Mouse (Mus musculus) brown adipose tissue, adult 24 weeks (tissue): ENCODE data around the gene B3galnt1. TPM values are rescaled to one million over a fixed set of nuclear protein-coding genes. Genes with fewer than 3 reads are reported as not detected.

ENCODE experiments used
- H3K27ac ChIP-seq: fragments of 200-500 bp; replicated peaks from 2 replicates; pipeline ENCODE4 v1.5.1; 2012; ENCODE audit warnings: low read depth, mild to moderate bottlenecking, low read length
- H3K4me1 ChIP-seq: fragments of 200-500 bp; 2 replicates; pipeline ENCODE4 v1.6.1; 2012; ENCODE audit warnings: low read length, mixed read lengths; ENCODE audit not compliant: control insufficient read depth, insufficient read depth, insufficient read length
- H3K4me3 ChIP-seq: fragments of 200-500 bp; 2 replicates; pipeline ENCODE4 v1.5.1; 2012; ENCODE audit warnings: low read depth, mild to moderate bottlenecking, low read length, moderate library complexity; ENCODE audit not compliant: insufficient read depth
- polyA plus RNA-seq: library from polyadenylated mRNA; stranded (reverse); fragments of >200 nt; gene quantifications from 2 replicates; pipeline ENCODE4 v1.2.4, GENCODE M21; 2012; ENCODE audit not compliant: missing spikeins, insufficient read depth, insufficient read length

B3galnt1 gene
- polyA plus RNA-seq, 1 experiment, result 8.8 TPM

DNA sequence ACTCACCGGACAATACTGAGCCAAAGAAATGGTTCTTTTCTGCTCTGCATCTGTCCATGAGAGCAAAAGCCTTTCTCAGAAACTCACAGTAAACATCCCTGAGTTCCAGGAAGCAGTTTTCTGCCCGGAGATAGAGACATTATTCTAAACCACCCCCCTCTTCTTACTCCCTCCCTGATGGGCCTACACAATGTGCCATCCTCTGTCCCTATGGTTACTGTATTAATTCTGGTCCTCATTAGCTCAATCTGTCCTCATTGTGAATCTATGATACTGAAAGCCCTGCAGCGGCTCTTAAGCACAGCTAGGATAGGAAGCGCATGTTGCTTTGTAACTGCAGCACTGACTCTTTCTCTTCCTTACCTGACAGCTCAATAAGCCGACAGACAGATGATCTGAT is 53.7 kb downstream of the B3galnt1 start:
- Histone ChIP-seq H3K4me1 (peaks cover 3% of the 10 kb centered on the region), H3K27ac (no peak overlapping the region)

DNA sequence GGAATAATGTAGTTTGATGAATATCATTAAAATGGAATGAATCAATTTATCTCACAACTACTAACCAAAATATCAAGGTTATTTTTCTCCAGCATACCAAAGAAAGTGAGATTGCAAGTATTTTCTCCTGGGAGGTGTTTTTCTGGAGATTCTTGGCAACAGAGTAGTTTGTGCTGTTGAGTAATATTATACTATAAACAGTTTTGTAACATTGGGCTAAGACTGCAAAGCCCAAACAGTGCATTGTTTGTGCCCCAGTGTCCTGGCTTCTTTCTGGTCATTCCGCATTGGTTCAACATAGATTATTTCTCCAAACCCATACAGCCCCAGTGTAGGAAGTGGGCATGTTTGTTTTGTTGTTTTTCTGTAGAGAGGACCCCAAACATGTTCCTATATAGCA is 55.0 kb downstream of the B3galnt1 start:
- Histone ChIP-seq H3K4me3 (no peak overlapping the region), H3K27ac (no peak overlapping the region), H3K4me1 (peaks cover 3% of the 10 kb centered on the region)

More for the DNA sequence above, 53.7 kb downstream of the B3galnt1 start:
- no peak overlapping the region for H3K4me3 ChIP-seq

DNA sequence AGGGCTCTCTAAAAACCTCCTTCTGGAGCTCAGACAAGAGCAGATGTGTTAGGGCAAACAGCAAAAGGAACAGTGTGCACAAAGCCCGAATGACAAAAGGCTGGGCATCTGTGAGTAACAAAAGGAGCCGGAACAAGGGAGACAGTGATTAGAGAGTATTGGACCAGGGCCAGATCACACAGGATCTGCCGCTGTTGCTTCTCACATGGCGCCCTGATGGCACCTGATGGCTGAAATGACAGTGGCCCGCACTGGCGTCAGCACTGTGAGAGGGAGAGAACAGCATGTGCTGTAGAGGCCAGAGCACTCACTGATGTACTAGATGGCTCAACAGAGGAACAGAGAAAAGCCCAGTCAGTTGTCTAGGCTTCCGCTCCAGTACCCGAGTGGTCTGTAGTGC is 55.8 kb downstream of the B3galnt1 start:
- Histone ChIP-seq H3K27ac (no peak overlapping the region), H3K4me1 (peaks cover 3% of the 10 kb centered on the region)

DNA sequence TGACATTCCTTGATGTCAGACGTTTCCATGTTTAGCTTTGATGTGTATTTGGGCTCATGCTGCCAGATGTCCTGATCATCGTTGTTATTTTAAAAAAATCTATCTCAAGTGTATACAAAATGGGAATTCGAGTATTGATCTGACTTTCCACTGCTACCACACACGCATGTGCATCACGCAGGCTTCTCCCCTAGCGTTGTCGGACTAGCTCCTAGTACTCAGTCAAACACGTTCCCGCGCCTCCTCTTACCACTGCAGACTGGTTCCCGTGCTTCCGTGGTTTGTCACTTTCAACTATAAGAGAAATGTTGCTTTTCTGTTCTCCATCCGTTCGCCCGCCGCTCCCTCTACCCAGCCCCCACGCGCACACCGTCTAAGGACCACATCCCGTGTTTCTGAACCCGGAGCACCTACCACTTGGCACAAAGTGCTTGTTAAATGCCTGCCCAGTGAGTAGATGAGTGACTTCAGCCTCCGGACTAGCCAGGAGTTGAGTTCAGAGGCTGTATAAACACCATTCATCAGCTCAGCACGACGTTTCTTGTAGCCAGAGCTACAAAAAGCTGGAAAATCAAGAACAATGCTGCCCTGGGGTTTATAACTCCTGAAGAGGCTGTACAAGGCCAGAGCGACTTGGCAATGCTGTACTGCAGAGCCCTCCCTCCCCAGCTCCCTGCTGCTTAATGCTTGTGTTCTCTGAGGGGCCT is 62.7 kb downstream of the B3galnt1 start:
- Histone ChIP-seq H3K4me1 (no peaks in the 10 kb centered on the region), H3K27ac (no peak overlapping the region), H3K4me3 (no peak overlapping the region)

More for the DNA sequence above, 55.8 kb downstream of the B3galnt1 start:
- H3K4me3 ChIP-seq, result no peak overlapping the region

DNA sequence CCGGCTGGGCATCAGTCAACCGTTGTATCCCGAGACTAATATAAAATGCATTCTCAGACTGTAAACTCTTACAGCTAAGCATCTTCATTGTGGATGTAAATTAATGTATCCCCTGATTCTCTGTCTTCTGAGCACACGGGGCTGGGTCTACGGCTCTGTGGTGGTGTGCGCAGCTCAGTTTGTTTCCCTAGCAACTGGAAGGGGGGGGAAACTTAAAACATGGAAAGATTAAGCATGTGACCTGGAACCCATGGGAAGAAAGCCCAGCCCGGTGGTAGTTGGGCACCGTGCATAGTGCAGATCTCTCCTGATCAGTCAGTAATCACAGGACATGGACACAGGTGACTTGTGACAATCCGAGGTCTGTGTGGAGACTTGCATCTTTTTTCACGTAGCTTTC is 63.3 kb downstream of the B3galnt1 start:
- H3K4me1 ChIP-seq, result no peaks in the 10 kb centered on the region
- H3K27ac ChIP-seq, result no peak overlapping the region
- no peak overlapping the region for H3K4me3 ChIP-seq

DNA sequence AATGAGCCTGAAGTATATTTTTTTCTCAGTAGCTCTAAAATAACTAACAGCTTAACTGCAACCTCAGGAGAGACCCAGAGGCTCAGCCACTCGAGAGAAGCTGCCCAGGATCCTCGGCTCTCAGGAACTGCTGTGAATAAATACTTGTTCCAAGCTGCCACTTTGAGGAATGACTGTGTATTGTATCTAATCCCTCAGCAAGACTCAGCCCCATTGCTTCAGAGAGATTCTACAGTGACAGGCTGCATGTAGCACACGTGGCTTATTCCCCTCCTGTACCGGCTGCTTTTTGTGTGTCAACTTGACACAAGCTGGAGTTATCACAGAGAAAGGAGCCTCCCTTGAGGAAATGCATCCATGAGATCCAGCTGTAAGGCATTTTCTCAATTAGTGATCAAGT is 66.1 kb downstream of the B3galnt1 start:
- Histone ChIP-seq H3K4me1 (no peaks in the 10 kb centered on the region), H3K4me3 (no peak overlapping the region), H3K27ac (no peak overlapping the region)

DNA sequence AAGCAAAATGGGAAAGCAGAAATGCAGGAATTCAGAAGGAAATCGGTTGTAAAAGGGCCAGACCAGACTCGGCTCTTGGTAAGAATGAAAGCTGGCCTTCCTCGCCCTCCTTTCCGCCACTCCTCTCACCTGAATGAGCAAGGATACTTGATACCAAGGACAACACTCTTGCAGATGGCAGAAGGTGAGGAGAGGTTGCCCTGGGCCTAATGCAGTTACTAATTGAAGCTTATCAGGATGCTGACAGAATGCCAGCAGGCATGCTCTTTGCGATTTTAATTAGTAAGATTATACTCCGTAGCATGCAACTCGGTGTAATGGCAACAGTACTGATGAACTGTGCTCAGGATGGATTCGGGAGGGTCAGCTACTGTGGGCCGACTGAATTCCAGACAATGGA is 67.2 kb downstream of the B3galnt1 start:
- no peak overlapping the region for H3K4me3 ChIP-seq
- H3K4me1 ChIP-seq, result no peaks in the 10 kb centered on the region
- no peak overlapping the region for H3K27ac ChIP-seq

DNA sequence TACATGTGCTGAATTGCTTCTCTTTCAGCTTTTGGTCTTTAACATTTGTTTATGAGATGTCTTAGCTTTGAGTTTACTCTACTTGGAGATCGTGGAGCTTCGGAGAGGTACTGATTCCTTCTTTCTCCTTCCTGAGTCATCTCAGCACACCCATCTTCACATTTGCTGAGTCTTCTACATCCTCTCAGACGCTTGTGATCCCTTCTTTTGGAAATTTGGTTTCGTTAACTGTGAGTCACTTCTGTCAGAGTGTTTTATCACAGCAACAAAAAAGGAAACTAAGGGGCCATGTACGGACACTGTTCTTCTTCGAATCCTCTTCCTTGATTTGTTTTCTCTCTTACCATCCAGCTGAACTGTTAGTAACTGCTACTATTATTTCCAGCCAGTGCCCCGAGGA is 69.2 kb downstream of the B3galnt1 start:
- H3K4me3 ChIP-seq, result no peak overlapping the region

DNA sequence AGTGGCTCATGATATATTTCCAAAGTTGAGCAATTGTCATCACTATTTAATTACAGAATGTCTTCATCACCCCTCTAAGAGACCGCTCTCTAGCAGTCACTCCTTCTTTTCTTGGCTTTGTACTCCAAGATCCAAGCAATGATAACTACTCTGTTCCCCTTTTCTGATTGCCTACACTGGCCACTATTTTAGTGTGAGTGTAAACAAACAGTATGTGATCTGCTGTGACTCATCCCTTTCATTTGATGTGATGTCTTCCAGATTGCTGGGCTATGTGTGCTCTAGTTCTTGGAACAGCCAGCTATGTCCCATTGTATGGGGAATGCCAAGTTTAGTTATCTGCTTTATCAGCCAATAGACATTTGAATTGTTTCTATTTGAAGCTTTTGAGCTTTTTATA is 71.4 kb downstream of the B3galnt1 start:
- H3K4me1 ChIP-seq, result peaks cover 5% of the 10 kb centered on the region
- H3K4me3 ChIP-seq, result no peak overlapping the region
- H3K27ac ChIP-seq, result no peak overlapping the region

More for the DNA sequence above, 69.2 kb downstream of the B3galnt1 start:
- Histone ChIP-seq H3K4me1 (peaks cover 3% of the 10 kb centered on the region), H3K27ac (no peak overlapping the region)

DNA sequence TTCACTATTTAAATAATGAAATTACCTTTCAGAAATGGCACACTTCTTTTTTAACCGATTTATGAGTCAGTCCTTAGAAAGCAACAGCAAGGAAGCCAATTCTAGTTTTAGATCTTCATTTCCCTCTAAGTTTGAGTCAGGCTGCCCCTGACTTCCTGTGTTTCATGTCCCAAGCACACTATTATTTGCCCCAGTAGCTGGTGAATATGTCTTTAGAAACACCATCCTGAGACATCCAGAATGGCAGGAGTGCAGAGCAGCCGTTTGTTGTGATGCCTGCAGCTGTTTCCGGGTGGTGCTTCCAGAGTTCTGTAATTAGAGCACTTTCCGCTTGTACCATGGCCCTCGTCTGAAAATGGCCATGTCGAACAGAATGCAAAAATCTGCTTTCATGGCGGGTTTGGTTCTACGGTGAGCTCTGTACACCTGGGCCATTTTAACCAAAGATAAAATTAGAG is 73.7 kb downstream of the B3galnt1 start:
- peaks cover 5% of the 10 kb centered on the region for H3K4me1 ChIP-seq
- no peak overlapping the region for H3K4me3 ChIP-seq
- H3K27ac ChIP-seq, result no peak overlapping the region

DNA sequence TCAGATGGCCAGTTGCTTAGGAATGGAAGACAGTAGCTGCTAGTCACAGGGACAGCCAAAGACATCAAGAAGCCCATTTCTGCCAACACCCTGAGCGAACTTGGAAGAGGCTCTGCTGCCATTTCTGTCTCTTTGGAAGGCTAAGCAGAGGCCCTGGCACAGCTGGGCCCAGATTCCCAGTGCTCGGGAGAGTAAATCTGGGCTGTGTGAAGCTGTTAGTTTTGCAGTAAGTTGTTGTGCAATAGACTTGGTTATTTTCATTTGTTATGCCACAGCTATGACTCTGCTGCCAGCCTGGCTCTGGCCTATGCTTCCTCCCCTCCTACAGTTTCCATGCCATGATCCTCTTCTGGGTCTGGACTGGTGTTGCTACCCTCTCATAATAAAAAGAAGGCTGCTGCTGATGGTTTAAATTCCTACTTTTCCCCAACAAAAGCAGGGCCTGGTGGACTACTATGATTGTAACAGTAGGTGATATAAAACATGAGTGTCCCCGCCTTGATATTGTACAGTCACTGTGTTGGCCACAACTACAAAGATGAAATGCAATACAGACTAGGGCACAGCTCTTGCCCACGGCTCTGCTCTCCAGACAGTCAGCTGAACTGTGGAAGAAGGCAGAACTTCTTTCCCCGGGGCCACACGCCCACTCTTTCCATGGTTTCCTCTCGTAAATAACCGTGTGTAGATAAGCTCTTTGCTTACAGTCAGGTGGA is 74.2 kb downstream of the B3galnt1 start:
- Histone ChIP-seq H3K4me1 (peaks cover 5% of the 10 kb centered on the region), H3K4me3 (no peak overlapping the region), H3K27ac (no peak overlapping the region)

Other genes starting within 250 kb of the B3galnt1 start
- gene Nmd3, start 123.0 kb upstream of the B3galnt1 start, polyA plus RNA-seq, result 60.4 and 66.6 TPM in 2 replicates